In genomic region chr5:113977309-113977708, GRCm38 (mm10) we compare ENCODE assay signal across 17 mouse cellular contexts. TPM values are rescaled to one million over a fixed set of nuclear protein-coding genes. Genes with fewer than 3 reads are reported as not detected.
DNase-seq lines count a peak whose midpoint lies in the region; ATAC-seq and TF ChIP-seq lines count a peak whose summit lies in the region.
"Had no signal": no experiment of that assay in that cellular context is flagged by ENCODE, and none has a peak within 500 bp of the region (broad histone marks: within the 10 kb centered on the region; RNA-seq: fewer than 3 reads in every experiment).

No protein-coding gene starts in this region.

- TF ChIP-seq CTCF in lung, embryonic 14.5 days (IDR thresholded peaks at IDR 0.05; ENCODE audit: low read depth): no peak

- H3K4me3 ChIP-seq in lung, embryonic 14.5 days (ENCODE audit: low read depth, low read length): no peak overlapping the region
- H3K4me3 ChIP-seq in erythroblast, embryonic 14.5 days (replicated peaks): peak overlapping the region; percentile 72
- no peak overlapping the region for H3K4me3 ChIP-seq in midbrain, embryonic 10.5 days
- H3K4me3 ChIP-seq: forebrain, embryonic 12.5 days; midbrain, embryonic 12.5 days; neural tube, embryonic 13.5 days had no signal

- no peaks in the 10 kb centered on the region for H3K27me3 ChIP-seq in lung, embryonic 14.5 days (ENCODE audit: insufficient read depth, low read length)
- H3K27me3 ChIP-seq in erythroblast, embryonic 14.5 days (ENCODE audit: control insufficient read depth): no peaks in the 10 kb centered on the region
- H3K27me3 ChIP-seq in midbrain, embryonic 10.5 days (ENCODE audit: low read depth, poor library complexity, severe bottlenecking): no peaks in the 10 kb centered on the region
- H3K27me3 ChIP-seq: forebrain, embryonic 12.5 days; midbrain, embryonic 12.5 days; neural tube, embryonic 13.5 days had no signal

- WGBS in lung, embryonic 14.5 days: 65% methylated on average over 8 of the region's 8 CpGs
- WGBS in midbrain, embryonic 10.5 days: 82% methylated on average over 8 of the region's 8 CpGs

- no peak for ATAC-seq in lung, embryonic 14.5 days (ENCODE audit: insufficient read depth)
- ATAC-seq in granulocyte monocyte progenitor cell, adult 5-6 weeks (replicated peaks; ENCODE audit: poor library complexity, severe bottlenecking): no peak

- H3K9me3 ChIP-seq in lung, embryonic 14.5 days (ENCODE audit: low read depth, low read length): no peaks in the 10 kb centered on the region
- no peaks in the 10 kb centered on the region for H3K9me3 ChIP-seq in erythroblast, embryonic 14.5 days (ENCODE audit: control insufficient read depth, low read length)
- H3K9me3 ChIP-seq in midbrain, embryonic 10.5 days (replicated peaks): no peaks in the 10 kb centered on the region
- H3K9me3 ChIP-seq: forebrain, embryonic 12.5 days; G1E; midbrain, embryonic 12.5 days; neural tube, embryonic 13.5 days had no signal

- H3K4me2 ChIP-seq in lung, embryonic 14.5 days: no peak overlapping the region
- H3K4me2 ChIP-seq: forebrain, embryonic 12.5 days; midbrain, embryonic 12.5 days; neural tube, embryonic 13.5 days had no signal

- DNase-seq in lung, embryonic 14.5 days: peak; percentile 28
- DNase-seq in lung, postnatal 14 days: no peak
- DNase-seq in c-Kit-positive CD71-positive TER-119-positive erythroid progenitor cells, embryonic 14.5 days (ENCODE audit: low spot score): peak; percentile 75
- peak; percentile 41 to 63 for DNase-seq in lung, postnatal 4 days
- no peak for DNase-seq in midbrain, embryonic 10.5 days (ENCODE audit: low spot score)
- DNase-seq: adrenal gland, postnatal 10 days; cerebellum, adult 9-11 months; right cerebral cortex, postnatal 25 days; thymus, postnatal 14 days had no signal

- H3K9ac ChIP-seq in lung, embryonic 14.5 days: no peak overlapping the region
- H3K9ac ChIP-seq: forebrain, embryonic 12.5 days; midbrain, embryonic 12.5 days; neural tube, embryonic 13.5 days had no signal

- H3K4me1 ChIP-seq in lung, embryonic 14.5 days (ENCODE audit: insufficient read depth): peaks cover 29% of the 10 kb centered on the region
- H3K4me1 ChIP-seq in erythroblast, embryonic 14.5 days (ENCODE audit: control insufficient read depth): peaks cover 98% of the 10 kb centered on the region
- H3K4me1 ChIP-seq in midbrain, embryonic 10.5 days: peaks cover 45% of the 10 kb centered on the region

- H3K36me3 ChIP-seq in lung, embryonic 14.5 days (ENCODE audit: insufficient read depth): peaks cover 22% of the 10 kb centered on the region
- H3K36me3 ChIP-seq in erythroblast, embryonic 14.5 days (ENCODE audit: control insufficient read depth): peaks cover 89% of the 10 kb centered on the region
- H3K36me3 ChIP-seq in midbrain, embryonic 10.5 days: peaks cover 39% of the 10 kb centered on the region

- H3K27ac ChIP-seq in lung, embryonic 14.5 days (ENCODE audit: low read depth): peak overlapping the region; percentile 48
- no peak overlapping the region for H3K27ac ChIP-seq in midbrain, embryonic 10.5 days (replicated peaks)
- H3K27ac ChIP-seq: forebrain, embryonic 12.5 days; midbrain, embryonic 12.5 days; neural tube, embryonic 13.5 days had no signal

RNA-seq across cellular contexts. Expression of gene Ssh1, which starts 16.4 kb away (rescaled TPM):
- 25.0 and 29.9 TPM in 2 replicates for polyA plus RNA-seq in lung, embryonic 14.5 days (2014; fragmentation: Nextera tagmentation; extraction: Ambion mirVana)
- 3.3 TPM in 2 replicates for polyA plus RNA-seq in erythroblast, embryonic 14.5 days (2012)
- polyA plus RNA-seq in midbrain, embryonic 10.5 days (2016; fragmentation: Nextera tagmentation; extraction: Ambion mirVana): 13.3 and 16.8 TPM in 2 replicates
- 5.9 and 15.0 TPM in 2 replicates for total RNA-seq in granulocyte monocyte progenitor cell, adult 5-6 weeks (2014; fragmentation: Nextera tagmentation)
- total RNA-seq in granulocyte monocyte progenitor cell, adult 5-6 weeks (2017): 1.9 and 2.4 TPM in 2 replicates

RNA-seq across cellular contexts. Expression of gene Dao, which starts 26.2 kb away (rescaled TPM):
- polyA plus RNA-seq in lung, embryonic 14.5 days (2014; fragmentation: Nextera tagmentation; extraction: Ambion mirVana): not detected in 2 replicates
- polyA plus RNA-seq in erythroblast, embryonic 14.5 days (2012): not detected in 2 replicates
- not detected in 2 replicates for polyA plus RNA-seq in midbrain, embryonic 10.5 days (2016; fragmentation: Nextera tagmentation; extraction: Ambion mirVana)
- not detected in 2 replicates for total RNA-seq in granulocyte monocyte progenitor cell, adult 5-6 weeks (2014; fragmentation: Nextera tagmentation)
- total RNA-seq in granulocyte monocyte progenitor cell, adult 5-6 weeks (2017): not detected in 2 replicates
- total RNA-seq: adrenal gland, postnatal 10 days; G1E; heart, postnatal 14 days; left cerebral cortex, adult 18-20 months had no signal
- polyA plus RNA-seq: forebrain, embryonic 12.5 days; G1E; midbrain, embryonic 12.5 days; neural tube, embryonic 13.5 days had no signal

Comparison
In these comparisons a context has a peak if more than half of its experiments do, and no peak if none do; other contexts are left out.
1. DNase-seq: peak in lung, embryonic 14.5 days (single experiment), c-Kit-positive CD71-positive TER-119-positive erythroid progenitor cells, embryonic 14.5 days (single experiment) and lung, postnatal 4 days (2 of 2); none in lung, postnatal 14 days (single experiment) and midbrain, embryonic 10.5 days (single experiment).